Mouse (Mus musculus) erythroid progenitor cell, adult 5-6 weeks (primary cell): ENCODE data around the gene Rec114. TPM values are rescaled to one million over a fixed set of nuclear protein-coding genes. Genes with fewer than 3 reads are reported as not detected.

Experiments
- ATAC-seq: replicated peaks from 2 replicates; pipeline ENCODE4 v1.8.0; 2016; ENCODE audit warnings: moderate number of reproducible peaks, mild to moderate bottlenecking, moderate TSS enrichment, inconsistent platforms; ENCODE audit not compliant: poor library complexity, low FRiP score, severe bottlenecking
- total RNA-seq, 2 experiments: library from RNA; stranded (forward) in 1 of 2; stranded (reverse) in 1 of 2; fragments of 150-400 nt in 1 of 2; fragments of 186-747, 209-891 nt in 1 of 2; gene quantifications; 2 replicates each; pipeline versions ENCODE4 v1.2.3 to v1.2.4; 2015 to 2017; ENCODE audit warnings: low replicate concordance in 2 of 2

Rec114 gene
- 24.3 and 58.7 TPM in 2 replicates for total RNA-seq (2015; ENCODE audit: low replicate concordance)
- total RNA-seq (2017; ENCODE audit: low replicate concordance), result 2.6 and 63.3 TPM in 2 replicates

GRCm38 (mm10) chr9:58743702-58744248, at the start of gene Rec114:
Gene Rec114 (minus strand): TSS chr9:58743964.
- ATAC-seq, result peak; percentile 34; the same call in 1 of the 2 replicates

- no peak for ATAC-seq
Measured at GRCm38 (mm10) chr9:58789476-58789875, 45.7 kb upstream of the Rec114 start.

- no peak for ATAC-seq
Measured at GRCm38 (mm10) chr9:58775363-58775762, 31.6 kb upstream of the Rec114 start.

- ATAC-seq, result no peak
Measured at GRCm38 (mm10) chr9:58774761-58775160, 31.0 kb upstream of the Rec114 start.

GRCm38 (mm10) chr9:58769943-58770342, 26.2 kb upstream of the Rec114 start:
- ATAC-seq, result no peak

GRCm38 (mm10) chr9:58766959-58767955, 23.5 kb upstream of the Rec114 start:
- peak; percentile 76 for ATAC-seq

- no peak for ATAC-seq
Measured at GRCm38 (mm10) chr9:58764354-58764753, 20.6 kb upstream of the Rec114 start.

GRCm38 (mm10) chr9:58763114-58763513, 19.4 kb upstream of the Rec114 start:
- ATAC-seq, result no peak

GRCm38 (mm10) chr9:58762086-58762485, 18.3 kb upstream of the Rec114 start:
- ATAC-seq, result no peak

GRCm38 (mm10) chr9:58758754-58759153, 15.0 kb upstream of the Rec114 start:
- no peak for ATAC-seq

- ATAC-seq, result no peak
Measured at GRCm38 (mm10) chr9:58756371-58757132, 12.8 kb upstream of the Rec114 start.

GRCm38 (mm10) chr9:58753606-58754005, 9.8 kb upstream of the Rec114 start:
- ATAC-seq, result no peak

- ATAC-seq, result no peak
Measured at GRCm38 (mm10) chr9:58748142-58748541, 4.4 kb upstream of the Rec114 start.

GRCm38 (mm10) chr9:58747328-58747755, 3.6 kb upstream of the Rec114 start:
- ATAC-seq, result no peak

- no peak for ATAC-seq
Measured at GRCm38 (mm10) chr9:58742692-58743091, 1.1 kb downstream of the Rec114 start.

- ATAC-seq, result no peak; the same call in 1 of the 2 replicates
Measured at GRCm38 (mm10) chr9:58741369-58741768, 2.4 kb downstream of the Rec114 start.

- no peak for ATAC-seq
Measured at GRCm38 (mm10) chr9:58739791-58740190, 4.0 kb downstream of the Rec114 start.

- no peak for ATAC-seq
Measured at GRCm38 (mm10) chr9:58723165-58723564, 20.6 kb downstream of the Rec114 start.

GRCm38 (mm10) chr9:58722151-58722550, 21.6 kb downstream of the Rec114 start:
- ATAC-seq, result no peak

GRCm38 (mm10) chr9:58721021-58721420, 22.7 kb downstream of the Rec114 start:
- ATAC-seq, result no peak
